Mouse (Mus musculus) embryonic fibroblast, embryonic 13.5 days (primary cell): Measurements from ENCODE around the gene Pnmt.

ENCODE experiments used
- CTCF ChIP-seq: IDR thresholded peaks from 2 replicates; pipeline ENCODE4 v1.5.1; 2011; ENCODE audit warnings: mild to moderate bottlenecking, control low read depth, low read length, moderate library complexity, borderline replicate concordance; ENCODE audit not compliant: insufficient read depth
- POLR2A ChIP-seq: IDR thresholded peaks from 2 replicates; pipeline ENCODE4 v1.6.1; 2011; ENCODE audit warnings: low read depth, mild to moderate bottlenecking, control low read depth, low read length, moderate library complexity

DNA sequence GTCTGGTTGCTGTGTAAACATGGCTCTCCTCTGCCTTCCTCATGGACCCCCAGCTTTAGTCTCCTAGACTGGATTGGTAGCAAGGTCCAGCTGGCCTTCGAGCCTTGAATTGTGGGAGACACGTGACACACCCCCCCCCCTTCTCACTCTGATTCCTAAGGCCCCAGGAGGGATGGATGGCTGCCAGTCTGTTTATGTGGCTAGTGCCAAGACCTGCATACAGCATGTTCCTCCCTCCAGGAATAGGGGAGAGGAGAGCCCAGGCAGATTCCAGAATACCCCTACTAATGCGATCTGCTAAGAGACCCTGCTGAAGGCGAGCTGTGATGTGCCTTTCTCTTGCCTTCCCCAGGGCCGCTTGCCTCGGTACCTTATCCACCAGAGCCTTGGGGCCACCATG, 6.1 kb upstream of the Pnmt start:
- TF ChIP-seq CTCF (no peak), POLR2A (no peak)
